Mouse (Mus musculus): ENCODE measurements at regions not wholly inside any gene's neighbourhood (a gene's known extent, or its start where the extent isn't known, plus 50 kb on each side); places are given as distances from the start of the nearest gene placed in this dataset.
"Not testable (repeated sequence)": the region's sequence is repeated elsewhere in the genome, so short reads cannot be mapped to it uniquely, and the experiment has no call there.

DNA sequence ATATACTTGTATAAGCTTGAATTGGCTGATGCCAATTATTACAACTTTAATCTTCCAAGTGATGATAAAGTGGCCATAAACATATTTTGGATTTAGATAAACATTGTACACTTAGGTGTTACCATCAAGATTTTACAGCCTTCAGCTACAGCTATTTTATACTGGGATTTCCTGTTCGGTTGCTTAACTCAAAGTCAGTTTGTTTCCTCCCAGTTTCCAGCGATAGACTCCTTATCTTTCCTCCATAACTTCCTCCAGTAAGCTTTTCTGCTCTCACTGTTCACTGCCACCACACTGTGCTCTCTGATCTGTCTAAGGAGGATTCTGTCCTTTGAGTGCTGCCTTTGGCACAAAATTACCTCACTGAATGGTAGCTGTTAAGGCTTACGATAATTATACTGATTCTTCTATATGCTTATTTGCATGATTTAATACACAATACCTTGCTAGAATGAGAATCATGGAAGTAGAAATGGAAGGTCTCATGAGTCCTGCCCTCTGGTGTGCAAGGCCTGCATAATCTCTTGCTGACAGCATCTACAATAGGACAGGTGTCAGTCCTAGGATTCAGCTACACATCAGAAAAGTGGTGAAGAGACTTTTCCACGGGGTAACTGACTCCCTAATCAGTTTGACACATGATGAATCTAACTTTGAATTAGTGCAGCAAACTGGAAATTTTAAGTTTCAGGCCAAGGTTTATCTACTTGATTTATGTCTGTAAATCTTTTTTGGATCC, 503.0 kb downstream of the Dad1 start:
- H3K4me3 ChIP-seq (replicated peaks) = no peak overlapping the region
- no peak overlapping the region for H3K9ac ChIP-seq (replicated peaks)
- no peak for ATAC-seq (ENCODE audit: insufficient number of reproducible peaks, insufficient read depth, low FRiP score, low TSS enrichment, low read depth)
- 80% methylated on average over 4 of the region's 4 CpGs for WGBS
- no peaks in the 10 kb centered on the region for H3K27me3 ChIP-seq
- no peaks in the 10 kb centered on the region for H3K4me1 ChIP-seq (replicated peaks)
- H3K36me3 ChIP-seq = no peaks in the 10 kb centered on the region
- no peak overlapping the region for H3K27ac ChIP-seq
- no peak overlapping the region for H3K4me2 ChIP-seq
- H3K9me3 ChIP-seq = no peaks in the 10 kb centered on the region

DNA sequence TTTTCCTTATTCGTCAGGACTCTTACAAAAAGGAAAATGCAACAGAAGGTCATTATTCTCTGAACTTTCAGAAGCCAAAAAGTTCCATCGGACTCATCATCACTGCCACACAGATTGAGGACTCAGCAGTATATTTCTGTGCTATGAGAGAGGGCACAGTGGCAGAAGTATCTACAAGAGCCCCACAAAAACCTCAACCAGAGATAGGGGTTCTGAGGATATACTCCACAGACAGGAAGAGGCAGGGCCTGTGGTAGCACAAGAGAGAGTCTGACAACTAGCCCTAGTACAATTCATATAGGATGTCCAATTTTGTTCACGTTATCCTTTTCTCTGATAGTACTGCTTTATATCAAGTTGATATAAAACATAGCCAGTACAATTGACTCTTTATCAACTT, 510.4 kb downstream of the Dad1 start:
- H3K9me3 ChIP-seq; H3K9ac ChIP-seq (replicated peaks); H3K27me3 ChIP-seq; H3K36me3 ChIP-seq; H3K27ac ChIP-seq; H3K4me3 ChIP-seq (replicated peaks); H3K4me2 ChIP-seq; H3K4me1 ChIP-seq (replicated peaks); ATAC-seq (ENCODE audit: insufficient number of reproducible peaks, insufficient read depth, low FRiP score, low TSS enrichment, low read depth): not testable (repeated sequence)
- 81% methylated on average over 3 of the region's 3 CpGs for WGBS

DNA sequence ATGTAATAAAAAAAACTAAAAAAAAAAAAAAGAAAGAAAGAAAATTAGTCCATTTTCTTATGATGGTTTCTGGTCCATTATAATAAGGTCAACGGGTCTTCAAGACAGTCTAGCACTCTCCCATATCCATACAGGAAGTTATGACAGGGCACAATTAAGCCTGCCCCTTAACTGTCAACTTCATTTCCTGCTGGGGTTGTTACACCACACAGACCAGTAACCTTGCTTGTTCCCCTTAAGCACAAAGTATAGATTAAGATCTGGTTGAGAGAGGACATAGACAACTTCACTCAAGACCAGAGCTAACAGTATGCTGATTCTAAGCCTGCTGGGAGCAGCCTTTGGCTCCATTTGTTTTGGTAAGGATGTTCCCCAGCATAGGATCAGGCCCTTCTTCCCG, 511.0 kb downstream of the Dad1 start:
- not testable (repeated sequence) for H3K27me3 ChIP-seq; H3K9me3 ChIP-seq; ATAC-seq (ENCODE audit: insufficient number of reproducible peaks, insufficient read depth, low FRiP score, low TSS enrichment, low read depth); H3K9ac ChIP-seq (replicated peaks); H3K4me1 ChIP-seq (replicated peaks); H3K27ac ChIP-seq; H3K4me2 ChIP-seq; H3K36me3 ChIP-seq; H3K4me3 ChIP-seq (replicated peaks)
- WGBS = 87% methylated on average over 2 of the region's 2 CpGs

DNA sequence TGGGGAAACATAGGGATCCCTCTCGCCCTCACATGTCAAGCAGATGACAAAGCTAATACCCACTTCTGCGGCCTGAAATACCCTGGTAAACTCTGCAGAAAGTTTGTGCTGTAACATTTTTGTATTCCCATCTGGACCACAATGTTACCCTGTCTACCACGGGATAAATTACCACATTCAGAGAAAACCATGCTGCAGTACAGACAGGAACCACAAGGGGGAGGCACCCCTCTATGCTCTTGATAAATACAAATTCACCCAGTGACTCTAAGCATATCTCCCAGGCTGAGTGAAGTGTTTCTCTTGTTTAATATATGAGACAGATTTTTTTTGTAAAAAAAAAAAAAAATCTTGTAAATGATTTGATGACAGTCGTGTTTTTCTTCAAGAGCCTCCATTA, 512.7 kb downstream of the Dad1 start:
- H3K4me2 ChIP-seq; H3K36me3 ChIP-seq; H3K9ac ChIP-seq (replicated peaks); H3K9me3 ChIP-seq; ATAC-seq (ENCODE audit: insufficient number of reproducible peaks, insufficient read depth, low FRiP score, low TSS enrichment, low read depth); H3K4me3 ChIP-seq (replicated peaks); H3K27me3 ChIP-seq; H3K27ac ChIP-seq; H3K4me1 ChIP-seq (replicated peaks): not testable (repeated sequence)
- WGBS = 47% methylated on average over 4 of the region's 4 CpGs

DNA sequence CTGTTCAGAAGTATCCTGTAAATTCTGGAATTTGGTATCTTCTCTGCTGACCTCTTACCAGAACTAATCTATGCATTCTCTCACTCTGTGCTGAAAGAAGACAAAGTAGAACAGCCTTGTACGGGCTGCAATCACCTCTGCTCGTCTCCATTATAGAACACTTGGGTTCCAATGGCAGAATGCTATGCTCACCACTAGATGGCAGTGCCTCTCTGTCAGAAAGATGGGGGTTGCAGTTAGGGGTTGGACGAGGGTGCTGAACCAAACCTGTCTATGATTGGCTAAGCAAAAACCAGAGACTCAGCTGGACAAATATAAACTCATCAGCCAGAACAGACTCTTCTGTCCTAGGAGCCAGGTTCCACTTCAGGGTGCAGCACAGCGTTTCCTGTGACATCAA, 515.9 kb downstream of the Dad1 start:
- WGBS = 33% methylated on average over 4 of the region's 4 CpGs
- not testable (repeated sequence) for H3K4me3 ChIP-seq (replicated peaks); H3K4me1 ChIP-seq (replicated peaks); H3K9me3 ChIP-seq; H3K27ac ChIP-seq; H3K36me3 ChIP-seq; ATAC-seq (ENCODE audit: insufficient number of reproducible peaks, insufficient read depth, low FRiP score, low TSS enrichment, low read depth); H3K27me3 ChIP-seq; H3K9ac ChIP-seq (replicated peaks); H3K4me2 ChIP-seq

DNA sequence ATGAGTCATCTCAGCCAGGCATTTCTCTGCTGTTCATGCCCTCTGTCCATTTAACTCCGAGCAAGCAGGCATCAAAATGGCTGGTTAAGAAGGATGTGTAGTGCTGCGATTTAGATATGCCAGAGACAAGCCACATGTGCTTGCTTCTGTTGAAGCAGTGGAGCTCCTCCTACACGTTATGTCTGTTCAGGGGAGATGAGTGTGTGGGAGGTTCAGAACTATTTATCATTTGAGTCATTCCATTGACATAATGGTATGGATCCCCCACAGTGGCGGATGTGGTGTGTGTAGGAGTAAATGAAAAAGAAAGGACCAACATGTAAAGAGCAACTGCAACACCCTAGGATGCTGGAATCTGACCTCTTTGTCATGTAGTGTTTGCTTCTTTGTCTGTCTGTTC, 517.6 kb downstream of the Dad1 start:
- not testable (repeated sequence) for H3K27me3 ChIP-seq; H3K4me2 ChIP-seq; H3K9ac ChIP-seq (replicated peaks); H3K27ac ChIP-seq; H3K4me3 ChIP-seq (replicated peaks); H3K4me1 ChIP-seq (replicated peaks); H3K36me3 ChIP-seq; ATAC-seq (ENCODE audit: insufficient number of reproducible peaks, insufficient read depth, low FRiP score, low TSS enrichment, low read depth); H3K9me3 ChIP-seq
- WGBS = 84% methylated on average over 4 of the region's 4 CpGs

DNA sequence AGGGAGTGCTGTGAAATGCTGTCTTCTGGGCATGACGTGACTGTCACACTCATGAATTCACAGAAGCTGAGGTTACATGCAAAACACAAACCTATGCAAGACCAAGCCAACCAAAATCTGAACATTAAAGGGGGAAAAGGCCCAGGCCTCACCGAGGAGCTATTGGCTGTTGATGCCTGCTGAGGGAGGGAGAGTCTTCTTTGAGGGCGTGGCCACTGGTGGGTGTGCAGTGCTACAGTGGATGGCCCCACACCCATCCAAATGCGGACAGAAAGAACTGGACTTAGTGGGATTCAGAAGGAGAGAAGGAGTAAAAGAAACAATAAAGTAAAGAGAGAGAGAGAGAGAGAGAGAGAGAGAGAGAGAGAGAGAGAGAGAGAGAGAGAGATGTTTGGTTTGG, 522.3 kb downstream of the Dad1 start:
- not testable (repeated sequence) for H3K4me3 ChIP-seq (replicated peaks); H3K9ac ChIP-seq (replicated peaks); H3K4me2 ChIP-seq; ATAC-seq (ENCODE audit: insufficient number of reproducible peaks, insufficient read depth, low FRiP score, low TSS enrichment, low read depth); H3K9me3 ChIP-seq; H3K4me1 ChIP-seq (replicated peaks); H3K36me3 ChIP-seq; H3K27me3 ChIP-seq; H3K27ac ChIP-seq
- WGBS = no CpG with 5 or more reads among the region's 4 CpGs

DNA sequence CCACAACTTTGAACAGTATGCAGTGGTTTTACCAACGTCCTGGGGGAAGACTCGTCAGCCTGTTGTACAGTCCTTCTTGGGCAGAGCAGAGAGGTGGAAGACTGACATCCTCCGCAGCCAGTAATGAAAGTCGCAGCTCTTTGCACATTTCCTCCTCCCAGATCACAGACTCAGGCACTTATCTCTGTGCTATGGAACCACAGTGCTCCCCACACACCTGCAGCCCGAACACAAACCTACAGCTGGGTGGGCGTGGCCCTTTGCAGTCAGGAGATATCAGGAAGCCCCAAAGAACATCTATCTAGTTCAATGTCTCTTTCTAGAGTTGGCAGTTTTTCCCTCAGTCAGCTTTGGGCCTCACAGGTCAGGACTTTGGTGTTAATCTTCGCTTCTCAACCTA, 524.0 kb downstream of the Dad1 start:
- H3K9ac ChIP-seq (replicated peaks) = not testable (repeated sequence)

DNA sequence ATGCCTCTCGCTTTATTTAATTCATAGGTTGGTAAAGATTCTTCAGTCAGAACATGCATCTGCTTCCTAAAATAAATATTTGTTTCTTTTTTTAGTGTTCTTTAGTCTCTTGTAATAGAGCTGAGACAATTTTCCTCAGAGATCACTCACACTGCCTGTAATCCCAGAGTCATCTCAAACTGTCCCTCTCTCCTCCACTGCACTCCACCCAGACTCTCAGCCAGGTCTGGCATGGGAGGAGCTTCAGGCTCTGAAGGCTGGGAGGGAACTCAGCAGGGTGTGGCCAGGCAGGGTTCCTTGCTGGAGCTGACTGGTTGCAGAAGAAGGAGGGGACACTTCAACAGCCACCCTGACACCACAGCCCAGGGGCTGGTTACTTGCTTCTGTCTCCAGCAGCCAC, 524.8 kb downstream of the Dad1 start:
- WGBS = no CpG with 5 or more reads among the region's 1 CpGs

More for the DNA sequence above, 524.0 kb downstream of the Dad1 start:
- not testable (repeated sequence) for H3K27me3 ChIP-seq; ATAC-seq (ENCODE audit: insufficient number of reproducible peaks, insufficient read depth, low FRiP score, low TSS enrichment, low read depth); H3K4me1 ChIP-seq (replicated peaks); H3K36me3 ChIP-seq; H3K9me3 ChIP-seq; H3K4me3 ChIP-seq (replicated peaks); H3K4me2 ChIP-seq; H3K27ac ChIP-seq
- WGBS = 63% methylated on average over 1 of the region's 7 CpGs

DNA sequence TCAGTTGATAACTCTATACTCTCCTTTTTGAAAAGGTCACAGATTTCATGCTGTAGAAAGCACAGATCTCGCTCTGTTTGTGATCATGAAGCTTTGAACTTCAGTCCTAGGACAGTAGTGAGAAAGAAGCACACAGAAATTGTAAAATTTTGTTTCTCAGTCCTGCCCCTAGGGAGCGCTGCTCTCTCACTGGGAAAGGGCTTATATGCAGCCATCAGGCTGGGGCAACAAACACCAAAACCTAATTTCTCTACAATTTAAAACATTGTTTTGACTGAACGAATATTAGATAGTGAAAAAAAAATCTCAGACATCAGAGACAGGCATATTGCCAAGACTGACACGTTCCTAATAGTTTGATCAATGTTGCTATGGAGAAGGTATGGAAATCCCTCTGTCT, 527.0 kb downstream of the Dad1 start:
- H3K4me1 ChIP-seq (replicated peaks); H3K4me2 ChIP-seq; ATAC-seq (ENCODE audit: insufficient number of reproducible peaks, insufficient read depth, low FRiP score, low TSS enrichment, low read depth); H3K9ac ChIP-seq (replicated peaks); H3K27ac ChIP-seq; H3K27me3 ChIP-seq; H3K36me3 ChIP-seq; H3K9me3 ChIP-seq; H3K4me3 ChIP-seq (replicated peaks): not testable (repeated sequence)
- 60% methylated on average over 2 of the region's 4 CpGs for WGBS

More for the DNA sequence above, 524.8 kb downstream of the Dad1 start:
- H3K4me3 ChIP-seq (replicated peaks); H3K4me2 ChIP-seq; H3K9ac ChIP-seq (replicated peaks); H3K27ac ChIP-seq; H3K9me3 ChIP-seq; H3K27me3 ChIP-seq; ATAC-seq (ENCODE audit: insufficient number of reproducible peaks, insufficient read depth, low FRiP score, low TSS enrichment, low read depth); H3K36me3 ChIP-seq; H3K4me1 ChIP-seq (replicated peaks): not testable (repeated sequence)

DNA sequence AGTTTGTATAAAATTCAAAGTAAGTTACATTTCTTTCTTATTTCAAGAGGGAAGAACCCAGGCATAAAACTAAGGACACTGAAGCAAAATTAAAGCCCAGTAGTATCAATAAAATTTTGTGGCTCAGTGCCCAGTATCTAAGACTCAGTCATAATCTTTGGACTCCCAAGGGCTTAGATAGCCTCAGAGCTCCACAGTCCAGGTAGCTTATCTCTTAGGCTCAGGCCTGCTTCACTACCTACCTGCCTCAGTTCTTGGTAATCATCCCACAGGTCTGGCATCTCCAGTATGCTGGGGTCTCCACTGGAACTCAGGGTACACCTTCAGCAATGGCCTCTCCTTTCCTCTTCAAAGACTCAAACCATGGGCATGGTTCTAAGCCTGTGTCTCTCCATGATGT, 530.3 kb downstream of the Dad1 start:
- H3K4me3 ChIP-seq (replicated peaks); H3K27ac ChIP-seq; H3K27me3 ChIP-seq; H3K9ac ChIP-seq (replicated peaks); H3K4me1 ChIP-seq (replicated peaks); H3K4me2 ChIP-seq; H3K9me3 ChIP-seq; ATAC-seq (ENCODE audit: insufficient number of reproducible peaks, insufficient read depth, low FRiP score, low TSS enrichment, low read depth); H3K36me3 ChIP-seq: not testable (repeated sequence)

DNA sequence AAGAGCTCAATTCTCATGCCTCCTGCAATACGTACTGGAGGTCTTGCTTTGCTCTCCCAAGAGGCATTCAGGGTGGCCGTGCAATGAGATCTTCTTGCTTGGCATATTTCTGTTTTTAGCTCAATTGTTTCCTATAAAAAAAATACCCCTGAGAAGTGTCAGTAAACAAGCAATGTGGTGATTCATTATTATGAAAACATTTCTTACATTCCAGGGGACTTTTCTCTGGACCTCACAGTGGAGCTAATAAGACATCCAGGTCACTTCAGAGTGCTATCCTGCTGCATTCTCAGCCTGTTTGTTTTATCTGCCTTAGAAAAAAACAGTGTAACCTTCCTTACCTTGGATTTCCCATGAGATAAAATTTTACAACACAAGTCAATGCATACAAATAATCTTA, 532.0 kb downstream of the Dad1 start:
- not testable (repeated sequence) for H3K4me3 ChIP-seq (replicated peaks); H3K27ac ChIP-seq; H3K36me3 ChIP-seq; H3K9me3 ChIP-seq; ATAC-seq (ENCODE audit: insufficient number of reproducible peaks, insufficient read depth, low FRiP score, low TSS enrichment, low read depth); H3K27me3 ChIP-seq; H3K4me1 ChIP-seq (replicated peaks); H3K4me2 ChIP-seq; H3K9ac ChIP-seq (replicated peaks)
- 69% methylated on average over 2 of the region's 2 CpGs for WGBS
